Mouse (Mus musculus) CH12.LX (cell line): ENCODE results near the gene Defb23. TPM values are rescaled to one million over a fixed set of nuclear protein-coding genes. Genes with fewer than 3 reads are reported as not detected.

Source experiments
- DNase-seq: peaks from one replicate; pipeline ENCODE4 v3.0.0-alpha.2; 2013; ENCODE audit errors: extremely low read depth
- H3K27ac ChIP-seq: 2 replicates; pipeline ENCODE4 v1.5.1; 2012; ENCODE audit warnings: low read depth, mild to moderate bottlenecking, control low read depth, moderate library complexity; ENCODE audit not compliant: insufficient read depth
- H3K27me3 ChIP-seq: replicated peaks from 2 replicates; pipeline ENCODE3; 2012; ENCODE audit warnings: inconsistent platforms
- H3K36me3 ChIP-seq, 2 experiments: replicated peaks in 1 of 2; 2 replicates each; pipeline versions ENCODE3 to v1.6.1; 2012; ENCODE audit warnings: inconsistent platforms in 1 of 2, low read length in 1 of 2, mild to moderate bottlenecking in 1 of 2, mixed read lengths in 1 of 2, moderate library complexity in 1 of 2; ENCODE audit not compliant: control insufficient read depth in 1 of 2, insufficient read depth in 1 of 2
- H3K4me1 ChIP-seq, 2 experiments: 2 replicates each; pipeline ENCODE4 v1.6.1; 2012; ENCODE audit warnings: inconsistent platforms in 1 of 2, moderate library complexity in 1 of 2; ENCODE audit not compliant: insufficient read depth in 2 of 2, control insufficient read depth in 1 of 2
- H3K4me2 ChIP-seq: 2 replicates; pipeline ENCODE4 v1.6.1; 2012; ENCODE audit warnings: low read depth, mild to moderate bottlenecking, control low read depth; ENCODE audit not compliant: poor library complexity, insufficient read depth, severe bottlenecking
- H3K4me3 ChIP-seq, 3 experiments: fragments of 150-350 bp in 1 of 3; sonication (generic) in 1 of 3; replicated peaks in 1 of 3; 2 replicates each; pipeline versions ENCODE3 to v1.5.1; 2011 to 2012; ENCODE audit warnings: low read depth in 2 of 3, low read length in 2 of 3, mild to moderate bottlenecking in 2 of 3, moderate library complexity in 2 of 3, control low read depth in 1 of 3, improper control_type of control experiment in 1 of 3, inconsistent platforms in 1 of 3, mixed read lengths in 1 of 3; ENCODE audit not compliant: poor library complexity in 1 of 3
- H3K79me2 ChIP-seq: replicated peaks from 2 replicates; pipeline ENCODE4 v1.6.1; 2012; ENCODE audit warnings: mild to moderate bottlenecking, moderate library complexity; ENCODE audit not compliant: control insufficient read depth, poor library complexity, insufficient read depth, severe bottlenecking; ENCODE audit errors: extremely low read depth
- H3K9ac ChIP-seq: 2 replicates; pipeline ENCODE4 v1.6.1; 2012; ENCODE audit warnings: low read depth, mild to moderate bottlenecking, control low read depth, moderate library complexity; ENCODE audit not compliant: insufficient read depth
- H3K9me3 ChIP-seq: replicated peaks from 2 replicates; pipeline ENCODE3; 2012; ENCODE audit warnings: low read length, inconsistent platforms, mixed read lengths
- CHD1 ChIP-seq: IDR thresholded peaks from 2 replicates; pipeline ENCODE4 v1.6.1; 2012; ENCODE audit warnings: low read depth, low read length, improper control_type of control experiment, inconsistent platforms
- E2F4 ChIP-seq: IDR thresholded peaks from 2 replicates; pipeline ENCODE4 v1.6.1; 2011; ENCODE audit warnings: low read depth, low read length, improper control_type of control experiment; ENCODE audit not compliant: insufficient replicate concordance
- ELF1 ChIP-seq: IDR thresholded peaks from 2 replicates; pipeline ENCODE4 v1.6.1; 2014; ENCODE audit warnings: low read depth, mild to moderate bottlenecking, inconsistent platforms, low read length, improper control_type of control experiment
- EP300 ChIP-seq: IDR thresholded peaks from 2 replicates; pipeline ENCODE4 v1.6.1; 2011; ENCODE audit warnings: low read length, improper control_type of control experiment
- ETS1 ChIP-seq: conservative IDR thresholded peaks from 2 replicates; pipeline ENCODE4 v1.6.1; 2012; ENCODE audit warnings: low read depth, mild to moderate bottlenecking, inconsistent platforms, low read length, improper control_type of control experiment, moderate library complexity
- GABPA ChIP-seq: IDR thresholded peaks from 2 replicates; pipeline ENCODE4 v1.6.1; 2012; ENCODE audit warnings: low read depth, low read length, improper control_type of control experiment, inconsistent platforms; ENCODE audit not compliant: insufficient replicate concordance
- HCFC1 ChIP-seq: IDR thresholded peaks from 2 replicates; pipeline ENCODE4 v1.6.1; 2012; ENCODE audit warnings: low read depth, mild to moderate bottlenecking, inconsistent platforms, low read length, improper control_type of control experiment
- MAX ChIP-seq: IDR thresholded peaks from 2 replicates; pipeline ENCODE4 v1.6.1; 2011; ENCODE audit warnings: low read length, improper control_type of control experiment
- MAZ ChIP-seq: IDR thresholded peaks from 2 replicates; pipeline ENCODE4 v1.6.1; 2012; ENCODE audit warnings: low read depth, mild to moderate bottlenecking, inconsistent platforms, low read length, improper control_type of control experiment, moderate library complexity
- MYC ChIP-seq: IDR thresholded peaks from 2 replicates; pipeline ENCODE4 v1.6.1; 2011; ENCODE audit warnings: low read depth, mild to moderate bottlenecking, improper control_type of control experiment, low read length
- POLR2AphosphoS2 ChIP-seq: IDR thresholded peaks from 2 replicates; pipeline ENCODE4 v1.6.1; 2011; ENCODE audit warnings: low read depth, low read length, improper control_type of control experiment
- RAD21 ChIP-seq: IDR thresholded peaks from 2 replicates; pipeline ENCODE4 v1.6.1; 2011; ENCODE audit warnings: low read depth, mild to moderate bottlenecking, low read length, improper control_type of control experiment, moderate library complexity
- RCOR1 ChIP-seq: conservative IDR thresholded peaks from 2 replicates; pipeline ENCODE4 v1.6.1; 2012; ENCODE audit warnings: low read depth, mild to moderate bottlenecking, inconsistent platforms, low read length, improper control_type of control experiment
- SIN3A ChIP-seq: IDR thresholded peaks from 2 replicates; pipeline ENCODE4 v1.6.1; 2012; ENCODE audit warnings: low read length, improper control_type of control experiment, inconsistent platforms
- TBP ChIP-seq: conservative IDR thresholded peaks from 2 replicates; pipeline ENCODE4 v1.6.1; 2011; ENCODE audit warnings: low read depth, low read length, improper control_type of control experiment
- TCF12 ChIP-seq: IDR thresholded peaks from 2 replicates; pipeline ENCODE4 v1.6.1; 2014; ENCODE audit warnings: low read depth, mild to moderate bottlenecking, inconsistent platforms, low read length, improper control_type of control experiment
- ZKSCAN1 ChIP-seq: IDR thresholded peaks from 2 replicates; pipeline ENCODE4 v1.6.1; 2012; ENCODE audit warnings: low read depth, inconsistent platforms, low read length, improper control_type of control experiment, borderline replicate concordance
- ZMIZ1 ChIP-seq: IDR thresholded peaks from 2 replicates; pipeline ENCODE4 v1.6.1; 2012; ENCODE audit warnings: low read depth, mild to moderate bottlenecking, inconsistent platforms, low read length, improper control_type of control experiment
- dilution Hi-C: fragments of 300-500 bp; cut with MboI; formaldehyde crosslinking; loops from 2 replicates; pipeline ENCODE4 v1.14.3; 2020; ENCODE audit warnings: low sequenced_read_pairs; ENCODE audit not compliant: extremely low pct_unique_long_range_greater_than_20kb, extremely low pct_ligation_motif_present
- in situ Hi-C: fragments of 300-500 bp; cut with MboI; formaldehyde crosslinking; loops from 3 replicates; pipeline ENCODE4 v1.14.3; 2019; ENCODE audit warnings: low sequenced_read_pairs, low pct_ligation_motif_present, low pct_unique_long_range_greater_than_20kb, mixed read lengths
- polyA plus RNA-seq: library from polyadenylated mRNA; unstranded; fragments of >175 nt; gene quantifications from 2 replicates; pipeline ENCODE4 v1.2.1, GENCODE M21; 2012; ENCODE audit warnings: low read depth; ENCODE audit not compliant: insufficient read length
- total RNA-seq, 2 experiments: library from RNA; depleted of rRNA; stranded (reverse); fragments of 300-350 nt in 1 of 2; fragments of >200 nt in 1 of 2; gene quantifications; 2 replicates each; pipeline ENCODE4 v1.2.3; 2012 to 2014

The Defb23 gene
- total and polyA plus RNA-seq, 3 experiments = not detected

DNA sequence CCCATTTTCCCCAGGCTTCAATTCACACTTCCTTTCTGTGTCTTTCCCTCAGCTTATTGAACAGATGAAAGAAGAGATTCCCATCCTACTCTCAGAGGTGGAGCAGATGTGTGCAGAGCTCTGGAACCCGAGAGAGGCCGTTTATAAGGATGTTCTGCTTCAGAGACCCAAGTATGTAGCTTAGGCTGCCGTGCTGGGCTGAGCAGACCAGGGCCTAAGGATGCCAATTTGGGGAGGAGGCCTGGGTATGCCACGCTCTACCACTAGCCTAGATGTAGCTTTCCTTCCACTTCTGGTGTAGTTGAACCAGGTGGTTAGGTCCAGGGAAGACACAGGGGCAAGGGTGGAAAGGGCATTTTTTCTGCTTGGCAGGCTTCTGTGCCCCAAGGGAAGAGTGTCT lies 22.1 kb downstream of the Defb23 start:
- in situ Hi-C loops = no loop called here
- Histone ChIP-seq H3K4me1 (peaks cover 1 to 2% of the 10 kb centered on the region in 2 experiments; a peak in 2 of 4 replicates), H3K27ac (no peak overlapping the region), H3K36me3 (no peaks in the 10 kb centered on the region), H3K9ac (no peak overlapping the region), H3K9me3 (no peaks in the 10 kb centered on the region), H3K27me3 (peaks cover 79% of the 10 kb centered on the region), H3K4me2 (no peak overlapping the region), H3K79me2 (no peaks in the 10 kb centered on the region), H3K4me3 (no peak overlapping the region)
- TF ChIP-seq TBP (no peak), MAZ (no peak), ELF1 (no peak), EP300 (no peak), RCOR1 (no peak), TCF12 (no peak), ZKSCAN1 (no peak), ETS1 (no peak), RAD21 (no peak), SIN3A (no peak), MAX (no peak), CHD1 (no peak), HCFC1 (no peak)
- DNase-seq = no peak
- dilution Hi-C loops = no loop called here

DNA sequence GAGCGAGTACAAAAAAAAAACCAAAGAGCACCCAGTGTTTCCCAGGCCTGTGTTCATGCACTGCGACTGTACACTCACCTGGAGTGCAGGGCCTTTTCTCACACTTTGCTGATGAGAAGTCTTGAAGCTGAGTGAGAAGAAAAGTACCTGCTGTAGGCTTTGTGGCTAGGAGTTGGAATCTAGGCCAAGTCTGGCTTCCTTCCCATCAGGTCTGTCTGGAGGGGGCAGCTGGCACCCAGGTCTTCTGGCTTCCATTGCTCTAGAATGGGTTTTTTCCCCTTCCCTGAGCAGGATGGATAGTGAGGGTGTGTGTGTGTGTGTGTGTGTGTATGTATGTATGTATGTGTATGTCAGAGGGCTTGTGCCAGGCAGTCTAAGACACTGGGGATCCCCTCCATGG lies 24.6 kb downstream of the Defb23 start:
- Histone ChIP-seq H3K4me2 (no peak overlapping the region), H3K9me3 (no peaks in the 10 kb centered on the region), H3K4me3 (no peak overlapping the region), H3K27ac (no peak overlapping the region), H3K27me3 (peaks cover 81% of the 10 kb centered on the region), H3K79me2 (no peaks in the 10 kb centered on the region), H3K9ac (no peak overlapping the region), H3K4me1 (peaks cover 2 to 3% of the 10 kb centered on the region in 2 experiments; a peak in 2 of 4 replicates), H3K36me3 (no peaks in the 10 kb centered on the region)
- dilution Hi-C loops = no loop called here
- DNase-seq = no peak
- in situ Hi-C loops = no loop called here
- TF ChIP-seq CHD1 = no peak
- no peak for TF ChIP-seq MYC
- TF ChIP-seq GABPA = no peak
- TF ChIP-seq E2F4 = no peak
- TF ChIP-seq RCOR1 = no peak
- TF ChIP-seq RAD21 = no peak
- TF ChIP-seq POLR2AphosphoS2 = no peak
- TF ChIP-seq SIN3A = no peak
- TF ChIP-seq ELF1 = no peak
- no peak for TF ChIP-seq ZMIZ1
